In genomic region chr1:154299866-154300265, GRCm38 (mm10) we compare ENCODE assay signal across 19 mouse cellular contexts.
A peak's percentile ranks its signal among the peaks of the same experiment; 100 is the strongest.
DNase-seq lines count a peak whose midpoint lies in the region; ATAC-seq and TF ChIP-seq lines count a peak whose summit lies in the region.
"Had no signal": no experiment of that assay in that cellular context is flagged by ENCODE, and none has a peak within 500 bp of the region (broad histone marks: within the 10 kb centered on the region; RNA-seq: fewer than 3 reads in every experiment).

No protein-coding gene starts in this region.

- ATAC-seq in hindbrain, postnatal 0 days = peak; percentile 53
- ATAC-seq in hindbrain, embryonic 12.5 days (ENCODE audit: low FRiP score) = no peak
- ATAC-seq in midbrain, postnatal 0 days (ENCODE audit: low FRiP score) = no peak
- no peak for ATAC-seq in midbrain, embryonic 14.5 days (ENCODE audit: low FRiP score, low TSS enrichment)
- ATAC-seq: forebrain, embryonic 13.5 days had no signal

- no peaks in the 10 kb centered on the region for H3K9me3 ChIP-seq in hindbrain, postnatal 0 days (ENCODE audit: low read length)
- no peaks in the 10 kb centered on the region for H3K9me3 ChIP-seq in hindbrain, embryonic 12.5 days (replicated peaks)
- no peaks in the 10 kb centered on the region for H3K9me3 ChIP-seq in midbrain, postnatal 0 days (ENCODE audit: low read length)
- H3K9me3 ChIP-seq in midbrain, embryonic 14.5 days (ENCODE audit: control insufficient read depth, low read length) = no peaks in the 10 kb centered on the region
- H3K9me3 ChIP-seq: forebrain, embryonic 13.5 days; heart, embryonic 10.5 days; lung, embryonic 15.5 days had no signal

- peak; percentile 7; the same call in 1 of the 2 replicates for TF ChIP-seq CTCF in hindbrain, postnatal 0 days (IDR thresholded peaks at IDR 0.05; ENCODE audit: low read depth)
- no peak for TF ChIP-seq CTCF in midbrain, postnatal 0 days (IDR thresholded peaks at IDR 0.05)

- H3K27me3 ChIP-seq in hindbrain, postnatal 0 days (ENCODE audit: insufficient read depth, low read length) = no peaks in the 10 kb centered on the region
- H3K27me3 ChIP-seq in hindbrain, embryonic 12.5 days = no peaks in the 10 kb centered on the region
- no peaks in the 10 kb centered on the region for H3K27me3 ChIP-seq in midbrain, postnatal 0 days (ENCODE audit: insufficient read depth, low read length)
- H3K27me3 ChIP-seq in midbrain, embryonic 14.5 days (ENCODE audit: control insufficient read depth, insufficient read depth, low read length) = no peaks in the 10 kb centered on the region
- H3K27me3 ChIP-seq: CH12.LX; forebrain, embryonic 13.5 days; lung, embryonic 15.5 days had no signal

- no peak overlapping the region for H3K4me3 ChIP-seq in hindbrain, postnatal 0 days (ENCODE audit: low read length)
- H3K4me3 ChIP-seq in hindbrain, embryonic 12.5 days = no peak overlapping the region
- H3K4me3 ChIP-seq in midbrain, postnatal 0 days (ENCODE audit: low read depth, low read length) = no peak overlapping the region
- H3K4me3 ChIP-seq in midbrain, embryonic 14.5 days (replicated peaks; ENCODE audit: low read depth, low read length) = no peak overlapping the region
- H3K4me3 ChIP-seq: forebrain, embryonic 13.5 days; heart, embryonic 10.5 days; lung, embryonic 15.5 days had no signal

- H3K9ac ChIP-seq in hindbrain, postnatal 0 days (replicated peaks; ENCODE audit: low read length) = no peak overlapping the region
- H3K9ac ChIP-seq in hindbrain, embryonic 12.5 days = no peak overlapping the region
- H3K9ac ChIP-seq in midbrain, postnatal 0 days (replicated peaks; ENCODE audit: low read length, poor library complexity, severe bottlenecking) = no peak overlapping the region
- no peak overlapping the region for H3K9ac ChIP-seq in midbrain, embryonic 14.5 days (replicated peaks; ENCODE audit: low read length)
- H3K9ac ChIP-seq: forebrain, embryonic 13.5 days; liver, embryonic 14.5 days; lung, embryonic 15.5 days had no signal

- DNase-seq in cerebellum, postnatal 10 days = peak; percentile 62 to 71
- DNase-seq in cerebellum, adult 11-12 months = no peak
- DNase-seq in hindbrain, postnatal 0 days (ENCODE audit: low spot score) = peak; percentile 58
- DNase-seq in midbrain, postnatal 0 days (ENCODE audit: low spot score) = peak; percentile 63
- DNase-seq in midbrain, embryonic 14.5 days = no peak
- no peak for DNase-seq in urinary bladder, postnatal 14 days (ENCODE audit: low spot score)
- DNase-seq: adrenal gland, postnatal 25 days; gastrocnemius, postnatal 14 days; heart, postnatal 14 days; kidney, adult 11 months; lung, postnatal 4 days; thymus, adult 2 months had no signal

- 0 out of 2 replicates have a peak overlapping the region, but pooled peaks have one; percentile 8 for H3K27ac ChIP-seq in hindbrain, postnatal 0 days
- H3K27ac ChIP-seq in hindbrain, embryonic 12.5 days = no peak overlapping the region
- H3K27ac ChIP-seq in midbrain, postnatal 0 days (ENCODE audit: low read depth, low read length) = no peak overlapping the region
- H3K27ac ChIP-seq in midbrain, embryonic 14.5 days (replicated peaks; ENCODE audit: low read depth, low read length) = no peak overlapping the region
- H3K27ac ChIP-seq: forebrain, embryonic 13.5 days; heart, embryonic 10.5 days; liver, embryonic 14.5 days; lung, embryonic 15.5 days had no signal

- H3K36me3 ChIP-seq in hindbrain, postnatal 0 days (ENCODE audit: insufficient read depth, low read length) = no peaks in the 10 kb centered on the region
- H3K36me3 ChIP-seq in hindbrain, embryonic 12.5 days = no peaks in the 10 kb centered on the region
- no peaks in the 10 kb centered on the region for H3K36me3 ChIP-seq in midbrain, postnatal 0 days (ENCODE audit: insufficient read depth, low read length)
- H3K36me3 ChIP-seq in midbrain, embryonic 14.5 days (ENCODE audit: control insufficient read depth, insufficient read depth, low read length) = no peaks in the 10 kb centered on the region
- H3K36me3 ChIP-seq: heart, embryonic 10.5 days; lung, embryonic 15.5 days had no signal

- WGBS in hindbrain, postnatal 0 days = 53% methylated on average over 4 of the region's 4 CpGs
- WGBS in hindbrain, embryonic 12.5 days = 80% methylated on average over 4 of the region's 4 CpGs
- WGBS in midbrain, postnatal 0 days = 68% methylated on average over 4 of the region's 4 CpGs
- 80% methylated on average over 4 of the region's 4 CpGs for WGBS in midbrain, embryonic 14.5 days

- H3K4me2 ChIP-seq in hindbrain, postnatal 0 days (ENCODE audit: low read depth, low read length) = no peak overlapping the region
- no peak overlapping the region for H3K4me2 ChIP-seq in hindbrain, embryonic 12.5 days (replicated peaks)
- no peak overlapping the region for H3K4me2 ChIP-seq in midbrain, postnatal 0 days (ENCODE audit: low read depth, low read length, poor library complexity, severe bottlenecking)
- no peak overlapping the region for H3K4me2 ChIP-seq in midbrain, embryonic 14.5 days (ENCODE audit: low read length)
- H3K4me2 ChIP-seq: forebrain, embryonic 13.5 days; lung, embryonic 15.5 days; midbrain, embryonic 11.5 days had no signal

- H3K4me1 ChIP-seq in hindbrain, postnatal 0 days (ENCODE audit: insufficient read depth, low read length) = no peaks in the 10 kb centered on the region
- H3K4me1 ChIP-seq in hindbrain, embryonic 12.5 days = no peaks in the 10 kb centered on the region
- no peaks in the 10 kb centered on the region; the same call in 1 of the 2 replicates for H3K4me1 ChIP-seq in midbrain, postnatal 0 days (ENCODE audit: insufficient read depth, low read length)
- H3K4me1 ChIP-seq in midbrain, embryonic 14.5 days (ENCODE audit: control insufficient read depth, insufficient read depth, low read length) = no peaks in the 10 kb centered on the region
- H3K4me1 ChIP-seq: forebrain, embryonic 13.5 days; heart, embryonic 10.5 days; lung, embryonic 15.5 days had no signal

Comparison
In these comparisons a context has a peak if more than half of its experiments do, and no peak if none do; other contexts are left out.
1. DNase-seq: peak in cerebellum, postnatal 10 days (2 of 2), hindbrain, postnatal 0 days (single experiment) and midbrain, postnatal 0 days (single experiment); none in cerebellum, adult 11-12 months (single experiment), midbrain, embryonic 14.5 days (single experiment) and urinary bladder, postnatal 14 days (single experiment).